Mouse (Mus musculus) cerebellum, adult (tissue): ENCODE data around the gene Apol7a.
"Not testable (repeated sequence)": the region's sequence is repeated elsewhere in the genome, so short reads cannot be mapped to it uniquely, and the experiment has no call there.

Experiments used
- ATAC-seq: cut with Nextera tagmentation; 2 replicates; pipeline ENCODE4 v1.9.2; 2017; ENCODE audit warnings: mild to moderate bottlenecking, moderate library complexity, mixed read lengths; ENCODE audit not compliant: insufficient number of reproducible peaks, low FRiP score, low TSS enrichment

The Apol7a gene

DNA sequence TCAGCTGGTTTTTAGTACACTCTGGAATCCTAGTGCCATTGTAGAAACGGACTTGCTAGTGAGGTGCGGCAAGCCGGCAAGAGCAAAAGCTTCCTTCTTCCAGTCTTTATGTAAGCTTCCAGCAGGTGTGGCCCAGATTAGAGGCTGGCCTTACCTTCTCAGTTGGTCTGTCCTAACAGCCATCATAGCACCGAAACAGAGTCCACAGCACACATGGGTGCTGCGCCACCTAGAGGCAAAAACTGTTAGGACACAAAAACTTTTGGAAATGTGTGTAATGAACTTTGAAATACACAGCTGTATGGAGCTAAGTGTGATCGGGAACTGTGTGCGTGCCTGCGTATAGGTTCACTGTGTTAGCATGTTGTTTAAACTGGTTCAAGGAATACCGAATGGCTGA is at the start of gene Apol7a:
Apol7a (minus strand) TSS at position 84 of the 400 bp plus-strand sequence.
- not testable (repeated sequence) for ATAC-seq

DNA sequence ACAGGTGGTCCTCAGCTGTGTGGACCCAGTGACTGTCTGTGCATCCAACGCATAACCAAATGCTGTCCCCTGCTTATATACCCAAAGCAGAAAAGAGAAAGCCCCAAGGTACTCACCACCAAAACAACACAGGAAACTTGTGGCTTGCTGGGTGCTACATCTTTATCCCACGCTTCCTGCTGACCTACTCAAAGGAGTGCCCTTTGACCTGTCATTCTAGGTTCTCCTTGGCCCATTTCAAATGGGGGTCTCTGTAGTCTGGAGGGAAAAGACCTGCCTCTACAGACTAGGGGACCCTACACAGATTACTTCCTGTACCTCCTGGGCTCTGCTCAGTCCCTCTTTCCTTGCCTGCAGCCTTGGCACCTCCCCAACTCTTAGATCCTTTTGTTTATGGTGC is 48.5 kb upstream of the Apol7a start, which contains the start of gene Apol7b:
Apol7b (minus strand) TSS at position 101 of the 400 bp plus-strand sequence.
- ATAC-seq, result not testable (repeated sequence)

DNA sequence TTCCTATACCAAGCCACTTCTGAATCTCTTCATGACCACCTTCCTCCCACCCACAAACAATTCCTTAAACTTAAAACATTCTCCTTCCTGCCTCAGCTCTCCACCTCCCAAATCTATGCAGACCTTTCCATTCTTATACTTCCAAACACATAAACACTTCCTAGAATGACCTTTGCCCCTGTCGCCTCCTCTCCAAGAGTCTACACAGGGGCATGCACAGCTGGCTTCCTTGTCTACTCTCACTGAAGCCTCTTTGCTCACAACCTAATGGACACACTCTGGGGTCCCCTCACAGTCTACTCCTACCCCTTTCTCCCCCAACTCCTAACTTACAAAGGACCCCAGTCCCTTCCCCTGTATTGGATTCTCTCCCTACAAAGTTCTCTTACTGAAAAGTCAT is 46.8 kb upstream of the Apol7a start:
- not testable (repeated sequence) for ATAC-seq

DNA sequence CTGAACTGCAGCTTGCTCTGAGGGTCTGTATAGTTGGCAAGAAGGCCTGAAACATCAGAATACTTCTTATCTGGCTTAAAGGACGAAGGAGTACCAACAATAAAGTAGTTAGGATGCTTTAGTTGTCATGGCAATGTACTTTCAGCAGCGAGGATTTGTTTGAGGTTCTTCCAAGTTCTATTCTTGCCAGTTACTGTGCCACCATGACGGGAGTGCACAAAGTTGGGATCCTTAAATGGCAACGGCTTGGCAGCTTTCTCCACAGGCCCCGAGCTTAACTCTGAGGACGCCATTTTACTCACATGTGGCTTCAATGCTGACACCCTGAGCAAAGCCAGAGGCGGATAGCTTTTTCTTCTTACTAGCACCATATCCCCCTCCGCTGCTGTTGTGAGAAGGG is 45.8 kb upstream of the Apol7a start:
- not testable (repeated sequence) for ATAC-seq

DNA sequence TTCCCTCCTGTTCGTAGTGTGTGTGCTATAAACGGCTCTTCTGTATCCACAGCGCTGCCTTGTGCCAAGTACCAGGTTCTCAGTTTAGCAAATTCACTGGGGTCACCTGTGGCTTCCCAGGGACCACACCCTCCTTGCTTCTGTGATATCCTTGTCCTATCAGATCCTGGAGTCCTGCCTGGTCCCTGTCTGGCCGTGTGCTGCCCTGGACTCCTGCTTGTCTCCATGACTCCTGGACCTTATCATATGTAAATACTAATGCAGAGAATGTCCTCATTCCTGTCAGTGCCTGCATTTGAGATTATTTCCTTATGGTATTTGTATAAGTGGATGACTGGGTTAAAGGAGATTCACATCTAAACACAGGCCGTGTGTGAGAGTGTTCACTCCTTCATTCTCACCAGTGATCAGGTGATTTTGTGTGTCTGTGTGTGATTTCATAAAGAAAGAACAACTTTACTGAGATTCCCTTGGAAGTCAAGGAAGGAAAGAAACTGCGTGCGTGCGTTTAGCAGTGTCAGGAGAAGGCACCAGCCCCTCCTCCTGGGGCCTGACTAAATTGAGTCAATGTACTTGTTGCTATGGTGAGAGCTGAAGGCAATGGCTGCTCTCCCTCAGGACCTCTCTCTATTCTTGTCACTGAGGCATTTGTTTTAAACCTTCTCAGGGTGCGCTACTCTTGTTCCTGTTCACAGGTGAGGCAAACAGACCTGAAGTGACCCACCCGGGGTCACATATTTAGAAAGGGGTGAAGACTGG is 30.0 kb upstream of the Apol7a start:
- ATAC-seq, result not testable (repeated sequence)

DNA sequence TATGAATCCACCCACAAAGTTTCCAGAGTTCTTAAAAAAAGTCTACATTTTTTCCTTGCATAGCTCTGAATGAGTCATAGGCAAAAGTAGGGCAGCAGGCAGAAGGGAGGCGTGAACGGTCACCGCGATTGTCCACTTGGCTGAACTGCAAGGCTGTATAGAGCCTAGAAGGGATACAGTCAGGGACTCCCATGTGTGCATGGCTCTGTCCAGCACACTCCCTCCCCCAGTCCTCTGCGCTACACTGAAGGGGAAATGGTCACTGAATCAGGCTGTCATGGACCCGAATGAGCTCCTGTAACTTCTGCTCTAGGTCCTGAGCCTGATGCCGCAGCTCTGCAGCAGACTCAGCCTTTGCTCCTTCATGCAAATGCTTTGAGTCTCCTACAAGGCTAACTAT is 24.0 kb upstream of the Apol7a start:
- not testable (repeated sequence) for ATAC-seq

DNA sequence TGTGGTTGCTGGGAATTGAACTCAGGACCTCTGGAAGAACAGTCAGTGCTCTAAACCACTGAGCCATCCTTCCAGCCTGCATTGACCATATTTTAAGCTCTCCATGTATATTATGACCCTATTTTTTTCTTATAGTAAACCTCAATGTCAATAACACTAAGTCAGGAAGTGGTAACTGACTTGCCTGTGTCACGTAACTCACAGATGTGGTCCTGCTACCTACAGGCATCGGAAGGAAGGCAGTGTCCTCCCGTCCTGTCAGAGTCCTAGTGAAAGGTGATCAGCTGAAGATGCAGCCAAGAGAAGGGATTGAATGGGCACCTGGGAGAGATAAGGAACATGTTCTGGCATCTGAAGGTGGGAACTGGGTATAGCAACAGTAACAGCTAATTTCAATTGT is 20.7 kb upstream of the Apol7a start:
- not testable (repeated sequence) for ATAC-seq

DNA sequence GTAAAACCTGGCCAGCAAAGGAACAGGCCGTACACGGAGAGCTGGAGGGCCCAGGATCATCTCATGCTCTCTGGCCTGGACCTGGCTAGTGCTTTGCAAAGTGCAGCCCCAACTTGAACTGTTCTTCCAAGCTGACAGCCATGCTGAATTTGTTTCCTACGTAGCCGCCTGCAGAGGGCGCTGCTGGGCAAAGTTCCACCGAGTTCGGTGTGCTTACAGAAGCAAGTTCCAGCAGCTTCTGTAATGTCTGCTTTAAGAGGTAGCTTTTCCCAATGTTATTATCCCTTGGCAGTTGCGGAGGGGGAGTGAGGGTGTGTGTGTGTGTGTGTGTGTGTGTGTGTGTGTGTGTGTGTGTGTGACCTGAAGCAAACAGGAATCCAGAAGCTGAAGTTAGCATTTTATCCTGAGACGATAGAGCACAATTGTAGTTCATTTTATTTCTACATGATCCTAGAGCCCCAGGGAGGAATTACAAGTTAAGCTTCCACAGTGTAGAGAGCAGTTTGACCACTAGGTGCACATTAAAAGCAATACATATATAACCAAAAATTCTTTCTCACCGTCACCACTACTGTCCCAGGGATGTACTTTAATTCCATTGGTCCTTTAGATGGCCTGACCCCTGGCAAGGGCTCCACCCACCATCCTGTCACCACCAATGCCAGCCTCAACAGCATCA is 17.9 kb upstream of the Apol7a start:
- ATAC-seq, result not testable (repeated sequence)

DNA sequence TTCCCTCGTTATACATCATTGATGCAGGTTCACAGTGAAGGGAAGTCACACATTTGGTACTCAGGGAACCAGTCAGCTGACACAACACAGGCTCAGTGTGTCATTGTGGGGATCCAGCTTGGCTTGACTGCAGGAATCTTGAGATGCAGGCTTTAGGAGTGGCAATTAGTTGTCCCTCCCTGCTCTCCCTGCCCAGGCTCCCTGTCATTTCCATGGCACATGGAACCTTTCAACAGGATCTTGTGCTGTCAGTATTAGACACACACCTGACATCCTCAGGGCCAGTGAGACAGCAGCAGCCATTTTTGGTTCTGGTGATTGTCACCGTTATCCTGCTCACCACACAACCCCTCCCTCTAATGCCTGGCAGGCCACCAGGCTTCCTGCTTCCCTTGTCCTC is 16.7 kb upstream of the Apol7a start:
- ATAC-seq, result not testable (repeated sequence)

DNA sequence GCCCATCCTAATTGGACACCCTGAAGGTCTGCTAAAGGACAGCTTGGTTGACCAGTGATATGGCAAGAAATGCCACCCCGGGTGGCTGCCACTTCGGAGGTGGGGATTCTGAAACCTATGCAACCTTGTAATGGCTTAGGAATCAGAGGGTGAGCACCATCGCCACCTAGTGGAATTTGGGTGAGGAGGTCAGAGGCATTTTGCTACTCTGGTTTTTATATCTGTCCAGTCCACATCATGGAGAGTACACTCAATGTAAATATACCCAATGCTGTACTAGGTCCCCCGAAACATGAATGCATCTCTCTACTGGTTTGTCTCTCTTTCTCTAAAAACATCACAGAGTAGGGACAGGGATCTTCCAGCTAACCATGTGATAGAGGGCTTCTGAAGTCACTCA is 13.8 kb upstream of the Apol7a start:
- ATAC-seq, result not testable (repeated sequence)

DNA sequence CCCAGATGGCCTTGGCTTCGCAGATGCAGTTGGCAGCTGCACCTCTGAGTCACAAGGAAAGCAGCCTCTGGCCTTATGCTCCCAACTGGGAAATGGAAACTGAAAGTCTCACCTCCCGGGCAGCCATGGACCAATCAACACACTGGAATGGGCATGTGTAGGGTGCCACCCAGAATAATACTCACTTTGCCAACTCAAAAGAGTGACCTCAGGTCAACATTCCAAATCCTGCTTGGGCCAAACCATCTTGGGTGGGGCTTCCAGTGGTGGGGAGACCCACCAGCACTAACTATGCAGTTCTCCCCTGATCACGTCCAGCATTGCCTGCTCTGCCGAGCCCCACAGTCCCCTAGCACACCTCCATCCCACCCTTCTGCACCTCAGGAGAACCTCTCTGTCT is 12.1 kb upstream of the Apol7a start, which contains the start of gene Apol9a:
Apol9a (minus strand) TSS at position 101 of the 400 bp plus-strand sequence.
- not testable (repeated sequence) for ATAC-seq

DNA sequence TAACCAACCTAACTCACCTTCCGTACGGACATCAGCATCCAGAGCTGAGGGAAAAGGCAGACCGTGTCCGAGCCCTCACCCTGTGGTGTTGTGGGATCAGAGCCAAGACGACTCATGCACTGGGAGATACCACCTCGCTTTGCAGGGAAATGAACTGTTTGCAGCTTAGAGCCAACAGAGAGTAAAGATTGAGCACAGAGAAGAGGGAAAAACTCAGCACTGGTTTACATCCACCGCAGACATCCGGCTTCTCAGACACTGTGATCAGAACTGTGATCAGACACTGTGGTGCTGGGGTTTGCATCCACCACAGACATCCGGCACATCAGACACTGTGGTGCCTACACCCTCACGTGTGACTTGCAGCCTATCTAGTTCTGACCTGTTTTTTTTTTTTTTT is 7.5 kb upstream of the Apol7a start:
- not testable (repeated sequence) for ATAC-seq

DNA sequence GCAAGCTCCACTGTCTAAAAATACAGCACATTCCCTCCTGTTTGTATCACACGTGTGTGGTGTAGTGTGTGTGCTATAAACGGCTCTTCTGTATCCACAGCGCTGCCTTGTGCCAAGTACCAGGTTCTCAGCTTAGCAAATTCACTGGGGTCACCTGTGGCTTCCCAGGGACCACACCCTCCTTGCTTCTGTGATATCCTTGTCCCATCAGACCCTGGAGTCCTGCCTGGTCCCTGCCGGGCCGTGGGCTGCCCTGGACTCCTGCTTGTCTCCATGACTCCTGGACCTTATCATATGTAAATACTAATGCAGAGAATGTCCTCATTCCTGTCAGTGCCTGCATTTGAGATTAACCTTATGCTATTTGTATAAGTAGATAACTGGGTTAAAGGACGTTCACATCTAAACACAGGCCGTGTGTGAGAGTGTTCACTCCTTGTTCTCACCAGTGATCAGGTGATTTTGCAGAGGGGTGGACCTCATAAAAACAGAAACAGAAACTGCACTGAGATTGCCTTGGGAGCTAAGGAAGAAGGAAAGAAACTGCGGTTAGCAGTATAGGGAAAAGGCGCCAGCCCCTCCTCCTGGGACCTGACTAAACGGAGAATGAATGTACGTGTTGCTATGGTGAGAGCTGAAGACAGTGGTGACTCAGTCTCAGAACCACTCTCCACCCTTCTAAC is 1.3 kb downstream of the Apol7a start:
- ATAC-seq, result not testable (repeated sequence)

DNA sequence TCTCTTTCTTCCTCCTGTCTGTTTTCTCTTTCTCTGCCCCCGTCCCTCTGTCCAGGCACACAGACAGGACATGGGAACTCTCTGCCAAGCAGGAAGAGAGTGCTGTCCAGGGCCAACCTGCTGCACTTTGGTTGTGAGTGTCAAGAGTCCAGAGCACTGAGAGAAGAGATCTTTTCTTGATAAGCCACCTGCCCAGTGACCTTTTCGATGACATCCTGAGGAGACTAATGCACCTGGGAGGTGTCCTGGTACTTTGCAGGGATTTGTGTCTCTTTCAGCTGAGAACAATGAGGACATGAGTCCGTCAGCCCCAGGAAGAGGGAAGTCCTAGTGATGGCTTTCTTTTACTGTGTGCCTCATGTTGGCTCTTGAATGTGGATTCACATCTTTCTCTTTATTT is 5.1 kb downstream of the Apol7a start:
- ATAC-seq, result not testable (repeated sequence)

DNA sequence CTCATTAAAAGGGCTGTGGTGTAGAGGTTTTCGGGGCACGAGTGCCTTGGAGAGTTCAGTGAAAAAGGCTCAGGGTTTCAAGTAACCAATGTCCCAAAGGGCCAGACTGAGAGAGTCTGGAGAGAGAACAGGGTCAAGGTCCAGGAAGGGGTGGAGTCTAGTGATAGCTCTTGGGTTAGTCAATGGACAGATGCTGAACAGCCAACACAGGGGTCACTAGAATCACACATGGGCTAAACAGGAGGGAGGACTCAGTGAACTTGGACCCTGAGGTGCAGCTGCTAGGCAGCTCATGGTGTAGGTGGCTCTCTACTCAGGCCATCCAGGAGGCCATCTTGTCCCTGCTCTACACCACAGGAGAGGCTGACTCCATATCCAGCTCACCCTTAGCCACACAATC is 11.4 kb downstream of the Apol7a start:
- ATAC-seq, result no peak

DNA sequence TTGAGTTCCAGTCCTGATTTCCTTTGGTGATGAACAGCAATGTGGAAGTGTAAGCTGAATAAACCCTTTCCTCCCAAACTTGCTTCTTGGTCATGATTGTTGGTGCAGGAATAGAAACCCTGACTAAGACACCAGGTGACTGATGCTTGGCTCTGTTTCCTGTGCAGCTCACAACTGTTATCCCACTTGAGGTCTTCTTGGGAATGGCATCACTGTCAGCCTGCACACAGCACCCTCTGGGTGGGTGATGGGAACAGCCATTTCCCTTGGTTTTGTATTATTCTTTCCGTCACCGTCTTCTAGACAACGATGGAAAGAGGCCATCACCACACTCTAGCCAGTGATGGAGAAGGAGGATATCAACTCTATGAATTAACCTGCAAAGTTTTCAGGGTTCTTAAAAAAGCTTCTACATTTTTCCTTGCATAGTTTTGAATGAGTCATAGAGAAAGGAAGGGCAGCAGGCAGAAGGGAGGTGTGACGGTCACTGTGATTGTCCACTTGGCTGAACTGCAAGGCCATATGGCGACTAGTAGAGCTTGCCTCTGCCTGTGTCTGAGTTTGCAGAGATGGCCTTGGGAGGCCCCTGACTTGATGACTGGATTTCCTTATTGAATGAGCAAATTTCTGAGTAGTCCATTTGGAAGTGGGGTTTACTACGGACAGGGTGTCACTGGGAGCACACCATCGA is 14.4 kb downstream of the Apol7a start:
- no peak; the same call in 1 of the 2 replicates for ATAC-seq

DNA sequence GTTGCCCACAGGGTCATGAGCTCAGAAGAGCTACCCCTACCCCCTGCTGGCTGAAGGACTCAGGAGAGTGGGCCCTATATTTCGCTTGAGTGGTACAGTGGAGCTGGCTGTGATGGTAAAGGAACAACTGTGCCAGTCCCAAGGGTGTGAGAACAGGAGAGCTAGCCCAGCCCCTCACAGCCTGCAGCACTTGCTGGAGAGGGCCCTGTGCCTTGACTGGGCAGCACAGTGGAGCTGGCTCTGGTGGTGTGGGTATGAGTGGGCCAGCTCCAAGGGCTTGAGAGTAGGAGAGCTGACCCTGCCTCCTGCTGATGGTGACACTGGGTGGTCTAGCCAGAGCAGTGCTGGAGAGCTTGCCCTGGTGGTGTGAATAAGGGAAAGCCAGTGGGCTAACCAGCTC is 16.0 kb downstream of the Apol7a start:
- no peak for ATAC-seq

DNA sequence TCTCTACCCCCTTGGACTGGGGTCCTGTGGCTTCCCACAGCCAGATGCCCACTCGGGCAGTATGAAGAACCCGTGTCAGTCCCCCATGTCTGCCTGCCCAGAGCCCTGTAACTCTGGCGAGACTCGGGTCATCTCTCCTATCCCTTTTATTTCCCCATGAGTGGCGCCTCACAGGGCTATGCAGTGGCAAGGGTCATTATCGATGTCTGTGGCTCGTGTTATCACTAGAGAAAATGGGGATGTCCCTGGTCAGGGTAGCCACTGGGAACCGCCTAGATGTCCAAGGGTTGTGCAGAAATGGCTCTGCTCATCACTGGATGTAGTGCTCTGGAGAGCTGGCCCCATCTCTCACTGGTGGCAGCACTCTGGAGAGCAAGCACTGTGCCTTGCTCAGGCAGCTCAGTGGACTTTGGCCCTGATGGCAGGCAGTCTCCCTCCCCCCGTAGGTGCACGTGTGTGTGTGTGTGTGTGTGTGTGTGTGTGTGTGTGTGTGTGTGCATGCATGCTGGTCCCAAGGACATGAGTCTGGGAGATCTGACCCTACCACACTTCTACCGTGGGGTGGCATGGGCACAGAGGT is 16.5 kb downstream of the Apol7a start:
- ATAC-seq, result no peak

DNA sequence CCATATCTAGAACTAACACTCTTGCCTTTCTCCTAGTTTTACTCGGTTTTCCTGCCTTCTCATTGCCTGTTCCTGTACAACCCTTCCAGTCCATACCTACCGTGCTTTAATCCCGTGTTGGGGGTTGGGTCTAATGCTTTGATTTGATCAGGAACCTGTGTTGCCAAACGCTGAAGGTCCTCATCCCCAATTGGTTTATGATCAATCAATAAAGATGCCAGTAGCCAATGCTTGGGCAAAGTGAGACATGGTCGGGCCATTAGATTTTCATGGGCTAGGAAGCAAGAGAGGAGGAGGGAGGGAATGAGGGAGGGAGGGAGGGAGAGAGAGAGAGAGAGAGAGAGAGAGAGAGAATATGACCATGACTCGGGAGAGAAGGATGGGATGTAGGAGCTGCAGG is 17.4 kb downstream of the Apol7a start:
- no peak for ATAC-seq

DNA sequence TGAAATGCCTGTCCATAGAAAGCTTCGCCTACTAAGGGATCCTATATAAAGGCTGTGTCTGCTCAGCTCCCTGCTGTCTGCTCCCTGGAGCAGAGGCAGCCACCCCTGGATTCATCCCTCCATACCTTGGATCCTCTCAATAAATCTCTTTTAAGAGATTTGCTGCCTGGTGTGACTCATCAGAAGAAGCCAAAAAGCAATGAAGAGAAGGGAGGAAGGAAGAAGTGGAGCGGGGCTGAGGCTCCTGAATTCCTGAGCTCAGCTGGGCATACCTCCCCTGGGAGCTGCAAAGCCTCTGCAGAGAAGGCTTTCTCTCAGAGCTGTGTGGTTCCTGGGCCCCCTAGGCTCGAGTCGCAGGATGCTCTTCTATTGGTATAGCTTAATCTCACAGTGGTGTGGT is 19.0 kb downstream of the Apol7a start:
- ATAC-seq, result no peak
